13 mouse cellular contexts compared by ENCODE assay signal in the genomic region with DNA sequence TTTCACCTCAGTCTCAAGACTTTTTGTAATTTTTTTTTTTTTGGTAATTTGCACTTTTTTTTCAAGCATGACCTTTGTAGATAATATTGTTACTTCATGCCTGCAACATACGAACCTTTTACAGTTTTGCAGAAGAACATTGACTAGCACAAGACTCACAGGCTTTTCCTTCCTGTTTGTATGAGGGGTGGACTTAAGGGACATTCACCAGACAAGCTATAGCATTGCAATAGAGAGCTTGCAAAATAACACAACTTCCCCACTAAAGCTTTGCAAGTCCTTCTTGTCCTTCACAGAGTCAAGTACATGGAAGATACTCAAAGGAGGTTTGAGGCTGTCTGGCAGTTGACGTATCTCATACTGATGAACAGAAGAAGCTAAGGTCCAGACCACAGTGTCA.
"Had no signal": no experiment of that assay in that cellular context is flagged by ENCODE, and none has a peak within 500 bp of the region (broad histone marks: within the 10 kb centered on the region; RNA-seq: fewer than 3 reads in every experiment).

No protein-coding gene starts in this region.

- H3K27ac ChIP-seq: kidney, embryonic 15.5 days; limb, embryonic 13.5 days; liver, embryonic 14.5 days; lung, embryonic 15.5 days; midbrain, embryonic 15.5 days; stomach, postnatal 0 days had no signal

- H3K9me3 ChIP-seq: kidney, embryonic 15.5 days; limb, embryonic 13.5 days; lung, embryonic 15.5 days; midbrain, embryonic 15.5 days had no signal

- H3K4me2 ChIP-seq: kidney, embryonic 15.5 days; limb, embryonic 13.5 days; lung, embryonic 15.5 days; midbrain, embryonic 11.5 days; midbrain, embryonic 15.5 days had no signal

- H3K36me3 ChIP-seq: kidney, embryonic 15.5 days; limb, embryonic 13.5 days; lung, embryonic 15.5 days; midbrain, embryonic 15.5 days had no signal

- H3K27me3 ChIP-seq: kidney, embryonic 15.5 days; limb, embryonic 13.5 days; lung, embryonic 15.5 days; midbrain, embryonic 15.5 days had no signal

- ATAC-seq: intestine, embryonic 16.5 days; midbrain, embryonic 15.5 days had no signal

- H3K4me1 ChIP-seq: kidney, embryonic 15.5 days; limb, embryonic 13.5 days; lung, embryonic 15.5 days had no signal

- H3K4me3 ChIP-seq: kidney, embryonic 15.5 days; limb, embryonic 13.5 days; lung, embryonic 15.5 days; megakaryocyte, embryonic 14.5 days; midbrain, embryonic 15.5 days had no signal

- DNase-seq: kidney, adult 2 months; kidney, postnatal 14 days; left cerebral cortex, postnatal 4 days; thymus, postnatal 14 days had no signal

- H3K9ac ChIP-seq: kidney, embryonic 15.5 days; limb, embryonic 13.5 days; liver, embryonic 14.5 days; lung, embryonic 15.5 days; midbrain, embryonic 15.5 days had no signal
